In the genomic region with DNA sequence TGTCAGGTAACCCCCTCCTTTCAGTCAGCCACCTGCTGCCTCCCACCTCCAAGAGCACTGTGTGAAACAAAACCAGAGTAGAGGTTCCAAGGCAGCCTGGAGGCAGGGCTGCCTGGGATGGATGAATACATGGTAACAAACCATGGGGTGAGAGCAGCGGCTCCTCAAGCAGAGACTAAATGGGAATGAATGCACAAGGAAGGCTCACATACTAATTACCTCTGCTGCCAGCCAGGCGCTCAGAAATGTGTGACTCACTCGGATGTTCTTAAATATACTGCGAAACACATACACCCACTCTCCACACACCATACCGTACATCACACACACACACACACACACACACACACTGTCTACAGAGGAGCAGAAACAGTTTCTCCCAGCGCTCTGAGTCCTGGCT, we compare ENCODE assay signal across 12 mouse cellular contexts. TPM values are rescaled to one million over a fixed set of nuclear protein-coding genes. Genes with fewer than 3 reads are reported as not detected.
A peak's percentile ranks its signal among the peaks of the same experiment; 100 is the strongest.
DNase-seq lines count a peak whose midpoint lies in the region; ATAC-seq and TF ChIP-seq lines count a peak whose summit lies in the region.
"Had no signal": no experiment of that assay in that cellular context is flagged by ENCODE, and none has a peak within 500 bp of the region (broad histone marks: within the 10 kb centered on the region; RNA-seq: fewer than 3 reads in every experiment).

No protein-coding gene starts in this region.

- ATAC-seq in embryonic facial prominence, embryonic 14.5 days (ENCODE audit: low read depth): no peak
- ATAC-seq in forebrain, postnatal 0 days: peak; percentile 67

- TF ChIP-seq CTCF in forebrain, postnatal 0 days (IDR thresholded peaks at IDR 0.05; ENCODE audit: low read depth): no peak

- no peaks in the 10 kb centered on the region for H3K27me3 ChIP-seq in embryonic facial prominence, embryonic 14.5 days (replicated peaks; ENCODE audit: control insufficient read depth, insufficient read depth, low read length)
- H3K27me3 ChIP-seq in embryonic facial prominence, embryonic 10.5 days (replicated peaks; ENCODE audit: low read depth, poor library complexity, severe bottlenecking): peaks cover 13% of the 10 kb centered on the region
- no peaks in the 10 kb centered on the region for H3K27me3 ChIP-seq in forebrain, postnatal 0 days (ENCODE audit: insufficient read depth, low read length)
- H3K27me3 ChIP-seq: midbrain, embryonic 12.5 days had no signal

- intact Hi-C loops in left cerebral cortex, postnatal 36 days (cut with DNase I): loop anchor here (2.0 to 10.0 kb wide), 3 partner anchors 33 to 105 kb away; no protein-coding TSS in a partner anchor
- intact Hi-C loops in heart, postnatal 14 days (cut with DNase I): loop anchor here (5.0 to 10.0 kb wide), 2 partner anchors 395 to 863 kb away; a partner anchor contains a TSS
- intact Hi-C loops in gastrocnemius, postnatal 36 days (cut with DNase I): loop anchor here (5.0 kb wide), 1 partner anchor 133 kb away; a partner anchor contains a TSS

- DNase-seq in embryonic facial prominence, embryonic 14.5 days (ENCODE audit: low spot score): peak; percentile 24
- DNase-seq in embryonic facial prominence, embryonic 10.5 days (ENCODE audit: low spot score): no peak
- DNase-seq in MN1 (ENCODE audit: low spot score): peak; percentile 51
- DNase-seq in forebrain, postnatal 0 days: peak; percentile 71
- peak; percentile 70 to 76 for DNase-seq in left cerebral cortex, postnatal 36 days (ENCODE audit: low spot score in 2 of 2)
- no peak for DNase-seq in heart, postnatal 14 days
- no peak for DNase-seq in gastrocnemius, postnatal 36 days
- DNase-seq in thymus, postnatal 14 days: no peak
- DNase-seq: adrenal gland, postnatal 36 days; cerebellum, postnatal 14 days had no signal

- no peaks in the 10 kb centered on the region for H3K36me3 ChIP-seq in embryonic facial prominence, embryonic 14.5 days (ENCODE audit: control insufficient read depth, insufficient read depth, low read length)
- peaks cover 7% of the 10 kb centered on the region for H3K36me3 ChIP-seq in embryonic facial prominence, embryonic 10.5 days (replicated peaks)
- H3K36me3 ChIP-seq in forebrain, postnatal 0 days (ENCODE audit: insufficient read depth): no peaks in the 10 kb centered on the region
- H3K36me3 ChIP-seq: heart, embryonic 10.5 days had no signal

- no peaks in the 10 kb centered on the region for H3K9me3 ChIP-seq in embryonic facial prominence, embryonic 14.5 days (ENCODE audit: control insufficient read depth, low read length)
- no peaks in the 10 kb centered on the region for H3K9me3 ChIP-seq in embryonic facial prominence, embryonic 10.5 days
- H3K9me3 ChIP-seq in forebrain, postnatal 0 days (ENCODE audit: low read length): no peaks in the 10 kb centered on the region
- H3K9me3 ChIP-seq: heart, embryonic 10.5 days; midbrain, embryonic 12.5 days had no signal

- H3K27ac ChIP-seq in embryonic facial prominence, embryonic 14.5 days (replicated peaks; ENCODE audit: low read depth, low read length): no peak overlapping the region
- no peak overlapping the region for H3K27ac ChIP-seq in embryonic facial prominence, embryonic 10.5 days (replicated peaks)
- peak overlapping the region; percentile 17 for H3K27ac ChIP-seq in forebrain, postnatal 0 days (ENCODE audit: low read depth, low read length)
- H3K27ac ChIP-seq: heart, embryonic 10.5 days; midbrain, embryonic 12.5 days had no signal

- H3K9ac ChIP-seq in embryonic facial prominence, embryonic 14.5 days (ENCODE audit: low read depth, low read length): no peak overlapping the region
- no peak overlapping the region for H3K9ac ChIP-seq in forebrain, postnatal 0 days
- H3K9ac ChIP-seq: midbrain, embryonic 12.5 days had no signal

- H3K4me3 ChIP-seq in embryonic facial prominence, embryonic 14.5 days (ENCODE audit: low read depth, low read length): no peak overlapping the region
- H3K4me3 ChIP-seq in embryonic facial prominence, embryonic 10.5 days: no peak overlapping the region
- no peak overlapping the region for H3K4me3 ChIP-seq in forebrain, postnatal 0 days (ENCODE audit: low read depth, low read length)
- H3K4me3 ChIP-seq: heart, embryonic 10.5 days; midbrain, embryonic 12.5 days had no signal

- WGBS in embryonic facial prominence, embryonic 14.5 days: 82% methylated on average over 6 of the region's 6 CpGs
- 85% methylated on average over 6 of the region's 6 CpGs for WGBS in embryonic facial prominence, embryonic 10.5 days
- 28% methylated on average over 6 of the region's 6 CpGs for WGBS in forebrain, postnatal 0 days

- peaks cover 17% of the 10 kb centered on the region for H3K4me1 ChIP-seq in embryonic facial prominence, embryonic 14.5 days (ENCODE audit: control insufficient read depth, insufficient read depth, low read length)
- H3K4me1 ChIP-seq in embryonic facial prominence, embryonic 10.5 days: peaks cover 57% of the 10 kb centered on the region
- peaks cover 40% of the 10 kb centered on the region for H3K4me1 ChIP-seq in forebrain, postnatal 0 days (ENCODE audit: insufficient read depth)

- no peak overlapping the region for H3K4me2 ChIP-seq in embryonic facial prominence, embryonic 14.5 days (ENCODE audit: low read depth, low read length)
- H3K4me2 ChIP-seq in forebrain, postnatal 0 days (ENCODE audit: low read depth): peak overlapping the region; percentile 17; the same call in 1 of the 2 replicates

RNA-seq across cellular contexts. Expression of a gene that starts 4.7 kb away (rescaled TPM):
- 17.0 and 17.7 TPM in 2 replicates for polyA plus RNA-seq in embryonic facial prominence, embryonic 14.5 days (2014; fragmentation: Nextera tagmentation; extraction: Ambion mirVana)
- polyA plus RNA-seq in embryonic facial prominence, embryonic 10.5 days (2016; fragmentation: Nextera tagmentation; extraction: Ambion mirVana): 7.2 and 8.2 TPM in 2 replicates
- total RNA-seq in forebrain, postnatal 0 days (2014; rRNA removed): 18.7 and 34.0 TPM in 2 replicates
- polyA plus RNA-seq in forebrain, postnatal 0 days (2015; fragmentation: Nextera tagmentation; extraction: Ambion mirVana): 6.7 and 6.9 TPM in 2 replicates
- total RNA-seq in left cerebral cortex, postnatal 36 days (2021): 100 to 1,000 TPM in 1 of 2 experiments, 10 to 100 TPM in 1; 92.8 to 104 TPM
- total RNA-seq in heart, postnatal 14 days (2021): 10 to 100 TPM; 17.8 to 20.4 TPM
- total RNA-seq in gastrocnemius, postnatal 36 days (2021): 10 to 100 TPM; 14.0 to 19.0 TPM

Comparison
In these comparisons a context has a peak if more than half of its experiments do, and no peak if none do; other contexts are left out.
1. DNase-seq: peak in embryonic facial prominence, embryonic 14.5 days (single experiment), MN1 (single experiment), forebrain, postnatal 0 days (single experiment) and left cerebral cortex, postnatal 36 days (2 of 2); none in embryonic facial prominence, embryonic 10.5 days (single experiment), heart, postnatal 14 days (0 of 2), gastrocnemius, postnatal 36 days (0 of 2) and thymus, postnatal 14 days (single experiment).